Mouse (Mus musculus) small intestine, adult 2 months (tissue): ENCODE measurements around the gene Ncmap.

ENCODE experiments used
- CTCF ChIP-seq: fragments of 200-500 bp; IDR thresholded peaks from 2 replicates; pipeline ENCODE4 v1.5.1; 2012; ENCODE audit warnings: low read depth, mild to moderate bottlenecking, control low read depth, inconsistent platforms, low read length, moderate library complexity, mixed read lengths; ENCODE audit not compliant: insufficient replicate concordance, insufficient read length; ENCODE audit errors: extremely low read depth
- POLR2A ChIP-seq: fragments of 200-500 bp; IDR thresholded peaks from 2 replicates; pipeline ENCODE4 v1.6.1; 2012; ENCODE audit warnings: low read depth, mild to moderate bottlenecking, control low read depth, inconsistent platforms, low read length, moderate library complexity

GRCm38 (mm10) chr4:135439188-135439647 is 41.2 kb upstream of the Ncmap start:
- no peak for TF ChIP-seq CTCF
- TF ChIP-seq POLR2A: peak; percentile 41; the same call in 1 of the 2 replicates
